Mouse (Mus musculus): Measurements from ENCODE around the gene E2f7. TPM values are rescaled to one million over a fixed set of nuclear protein-coding genes. Genes with fewer than 3 reads are reported as not detected.
"Not testable (repeated sequence)": the region's sequence is repeated elsewhere in the genome, so short reads cannot be mapped to it uniquely, and the experiment has no call there.

The E2f7 gene
- total RNA-seq (2021): 1 to 10 TPM in 1 of 2 experiments, under 1 TPM in 1; 0.35 to 1.1 TPM
- long read RNA-seq, experiment 1: 0 reads
- long read RNA-seq, experiment 2: 0 reads

DNA sequence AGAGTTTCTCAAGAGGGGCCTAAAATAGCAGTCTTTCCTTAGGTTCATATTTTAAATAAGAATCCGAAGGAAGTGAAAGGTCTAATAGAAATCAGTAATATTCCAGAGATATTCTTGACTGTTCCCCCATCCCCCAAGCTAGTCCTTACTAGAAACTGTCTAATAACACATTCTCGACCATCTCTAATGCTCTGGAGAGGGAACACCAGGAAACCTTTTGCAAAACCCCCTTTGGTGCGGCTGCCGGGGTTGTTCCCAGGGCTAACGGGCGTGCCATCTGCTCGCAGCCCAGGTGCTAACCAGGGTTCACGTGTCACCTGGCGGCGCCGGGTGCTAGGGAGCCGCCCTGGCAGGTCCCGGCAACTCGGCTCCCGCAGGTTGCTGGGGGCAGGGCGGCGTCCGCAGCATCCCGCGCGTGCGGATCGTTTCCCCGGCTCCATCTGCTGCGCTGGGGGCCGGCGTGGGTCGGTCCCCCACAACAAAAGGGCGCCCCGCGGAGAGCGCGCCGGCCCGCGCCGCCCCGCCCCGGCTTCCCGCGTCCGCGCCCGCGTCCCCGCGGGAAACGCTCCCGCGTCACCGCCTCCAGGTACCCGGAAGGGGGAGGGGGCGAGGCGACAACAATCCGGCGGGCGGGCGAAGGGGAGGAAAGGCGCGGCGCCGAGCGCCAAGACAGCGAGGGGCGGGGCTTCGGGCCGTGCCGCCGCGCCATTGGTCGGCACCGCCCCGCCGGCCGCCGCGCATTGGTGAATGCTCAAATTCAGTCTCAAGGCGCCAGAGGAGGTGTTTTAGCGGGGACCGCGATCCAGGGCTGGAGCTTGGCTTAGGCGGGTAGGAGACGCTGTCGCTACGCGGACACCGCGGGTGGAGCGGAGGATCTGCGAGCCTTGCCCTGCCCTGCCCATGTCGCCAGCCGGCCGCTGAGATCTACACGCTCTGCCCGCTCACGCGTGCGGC lies at the start of gene E2f7:
TSS of gene E2f7 (plus strand) at position 754 of the 954 bp plus-strand sequence.
- intact Hi-C loops (cut with DNase I): no loop called here
- DNase-seq (ENCODE audit: low spot score in 2 of 2): peak; percentile 89 to 91

DNA sequence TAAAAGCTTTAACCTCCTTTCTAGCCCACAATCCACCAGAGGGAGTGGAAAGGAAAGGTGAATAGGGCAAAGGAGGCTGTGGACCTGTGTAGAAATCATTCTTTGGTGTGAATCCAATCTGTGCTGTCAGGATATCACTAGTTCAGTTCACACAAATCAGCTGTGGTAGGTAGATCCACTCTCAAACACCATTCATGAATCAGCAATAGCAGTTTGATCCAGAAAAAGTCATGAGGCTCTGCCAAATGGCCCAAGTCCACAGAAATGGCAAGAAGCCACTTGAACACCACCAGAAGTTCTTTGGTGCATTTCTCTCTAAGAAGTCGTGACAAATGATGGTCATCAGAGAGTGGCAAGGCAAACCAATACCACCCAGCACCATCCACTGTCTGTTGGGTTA lies 44.0 kb upstream of the E2f7 start:
- no peak for DNase-seq (ENCODE audit: low spot score in 2 of 2)
- intact Hi-C loops (cut with DNase I): no loop called here

DNA sequence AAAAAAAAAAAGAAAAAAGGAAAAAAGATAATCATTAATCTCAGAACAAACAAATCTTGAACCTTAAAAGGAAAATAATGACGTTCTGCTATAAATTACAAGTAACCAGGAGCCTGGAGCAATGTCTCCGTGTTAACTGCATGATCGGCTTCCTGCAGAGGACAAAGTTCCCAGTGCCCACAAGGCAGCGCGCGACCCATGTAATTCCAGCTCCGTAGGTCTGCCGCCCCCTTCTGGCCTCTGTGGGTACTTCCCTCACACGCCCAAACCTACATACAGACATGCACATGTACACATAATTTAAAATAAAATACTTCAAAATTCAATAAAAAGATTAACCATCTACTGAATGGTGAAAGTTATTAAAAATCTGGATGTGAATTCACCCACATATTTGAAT lies 39.6 kb upstream of the E2f7 start:
- no peak for DNase-seq (ENCODE audit: low spot score in 2 of 2)
- intact Hi-C loops (cut with DNase I): no loop called here

DNA sequence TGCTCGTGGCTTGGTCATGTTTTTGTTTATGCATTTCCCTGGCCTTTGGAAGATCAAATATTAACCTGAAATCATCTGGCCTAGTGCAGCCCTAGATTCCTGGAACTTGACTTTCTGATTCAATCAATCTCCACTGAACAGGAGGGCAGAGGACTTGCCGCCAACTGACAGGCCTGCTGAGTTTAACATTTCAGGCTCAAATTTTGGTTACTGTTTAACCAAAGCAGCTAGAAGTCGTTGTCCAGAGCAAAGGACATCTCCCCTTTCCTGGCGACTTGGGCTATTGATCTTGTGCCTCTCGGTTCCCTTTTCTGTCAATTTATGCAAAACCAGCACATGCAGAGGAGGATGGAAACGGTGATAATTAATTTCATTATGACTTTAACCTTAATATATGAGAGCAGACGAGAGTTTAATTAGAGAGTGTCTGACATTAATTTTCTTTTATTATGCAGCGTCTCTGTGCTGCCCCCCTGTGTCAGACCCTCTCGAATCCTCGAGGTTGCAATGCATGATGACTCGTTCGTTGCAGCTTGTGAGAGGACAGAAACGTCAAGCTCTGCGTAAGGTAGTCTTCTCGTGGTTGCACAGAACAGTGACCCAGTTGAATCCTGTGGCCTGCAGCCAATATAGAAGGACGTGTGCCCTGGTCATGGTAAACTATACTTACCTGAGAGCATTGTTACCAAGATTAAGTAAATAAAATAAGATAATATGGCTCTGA lies 37.7 kb upstream of the E2f7 start:
- peak in 1 of 2 experiments; percentile 14 for DNase-seq (ENCODE audit: low spot score in 2 of 2)
- intact Hi-C loops (cut with DNase I): no loop called here

DNA sequence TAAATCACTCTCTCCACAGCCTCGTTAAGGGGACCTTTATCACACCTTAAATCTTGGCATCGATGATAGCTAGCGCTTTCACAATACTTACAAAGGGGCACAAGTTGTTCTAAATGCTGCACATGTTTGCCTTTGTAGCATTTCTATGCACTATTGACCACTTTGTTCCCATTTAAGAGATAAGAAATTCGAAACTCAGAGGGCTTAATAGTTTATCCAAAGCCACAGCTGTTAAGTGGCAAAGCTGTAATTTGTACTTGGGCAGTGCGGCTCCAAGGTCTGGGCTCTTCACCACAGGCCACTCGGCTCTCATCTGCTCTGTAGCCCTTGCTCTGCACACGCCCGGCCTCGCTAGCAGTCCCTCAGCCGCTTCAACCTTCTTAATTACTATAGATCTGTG lies 28.4 kb upstream of the E2f7 start:
- no peak for DNase-seq (ENCODE audit: low spot score in 2 of 2)
- intact Hi-C loops (cut with DNase I): no loop called here

DNA sequence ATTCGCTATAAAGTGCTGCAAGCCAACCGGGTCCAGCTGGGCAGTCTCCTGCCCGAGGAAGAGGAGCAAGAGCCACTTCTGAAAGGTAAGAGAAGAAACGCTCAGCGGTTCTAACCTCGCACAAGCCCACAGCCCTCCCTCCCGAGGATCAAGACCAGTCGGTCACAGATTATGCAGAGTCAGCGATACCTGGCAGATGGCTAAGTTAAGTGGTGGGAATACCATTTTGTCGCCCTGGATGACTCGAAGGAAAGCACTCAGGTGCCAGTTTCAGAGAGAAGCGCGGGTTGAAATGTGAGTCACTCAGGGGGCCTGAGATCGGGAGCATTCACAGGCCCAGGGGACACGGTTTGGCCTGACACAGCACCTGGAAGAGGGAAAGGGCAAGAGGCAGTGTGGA lies 18.8 kb upstream of the E2f7 start:
- intact Hi-C loops (cut with DNase I): no loop called here
- no peak for DNase-seq (ENCODE audit: low spot score in 2 of 2)

DNA sequence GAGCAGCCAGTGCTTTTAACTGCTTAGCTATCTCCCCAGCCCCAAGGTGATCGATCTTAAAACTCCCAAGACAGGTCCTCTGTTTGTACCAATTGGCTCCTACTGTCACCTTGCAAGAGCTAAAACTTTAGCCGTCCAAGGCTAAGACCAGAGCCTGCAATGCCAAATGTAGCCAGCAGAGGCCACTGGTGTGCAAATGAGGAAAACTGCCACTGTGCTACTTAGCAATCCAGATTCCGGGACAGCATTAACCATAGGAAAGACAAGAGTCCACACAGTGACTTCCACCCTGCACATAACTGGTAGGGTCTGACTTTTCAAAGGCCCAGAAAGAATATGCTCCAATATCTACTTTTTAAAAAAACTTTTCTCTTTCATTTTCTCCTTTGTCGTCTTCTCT lies 17.4 kb upstream of the E2f7 start:
- DNase-seq (ENCODE audit: low spot score in 2 of 2): peak in 1 of 2 experiments; percentile 16
- intact Hi-C loops (cut with DNase I): no loop called here

DNA sequence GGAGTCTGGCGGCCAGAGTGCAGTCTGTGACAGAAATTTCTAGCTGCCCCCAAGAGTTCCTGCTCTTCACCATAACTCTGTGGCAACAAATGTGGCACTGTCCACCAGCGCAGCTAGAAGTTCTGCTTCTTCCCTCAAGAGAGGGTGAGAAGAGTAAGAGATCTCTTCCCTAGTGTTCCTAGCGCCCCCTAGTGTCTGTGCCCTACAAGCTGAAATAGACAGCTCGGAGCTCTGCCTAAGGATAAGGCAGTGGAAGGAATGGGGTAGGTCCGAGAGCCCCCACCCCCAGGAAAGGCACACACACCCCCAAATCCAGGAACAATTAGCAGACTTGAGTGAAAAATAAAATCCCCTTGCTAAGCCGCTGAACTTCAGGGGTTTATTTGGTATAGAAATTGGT lies 11.9 kb upstream of the E2f7 start:
- peak; percentile 72 to 81 for DNase-seq (ENCODE audit: low spot score in 2 of 2)
- intact Hi-C loops (cut with DNase I): loop anchor here (5.0 kb wide), 1 partner anchor 276 kb away; the partner anchor contains the start of gene Nav3

DNA sequence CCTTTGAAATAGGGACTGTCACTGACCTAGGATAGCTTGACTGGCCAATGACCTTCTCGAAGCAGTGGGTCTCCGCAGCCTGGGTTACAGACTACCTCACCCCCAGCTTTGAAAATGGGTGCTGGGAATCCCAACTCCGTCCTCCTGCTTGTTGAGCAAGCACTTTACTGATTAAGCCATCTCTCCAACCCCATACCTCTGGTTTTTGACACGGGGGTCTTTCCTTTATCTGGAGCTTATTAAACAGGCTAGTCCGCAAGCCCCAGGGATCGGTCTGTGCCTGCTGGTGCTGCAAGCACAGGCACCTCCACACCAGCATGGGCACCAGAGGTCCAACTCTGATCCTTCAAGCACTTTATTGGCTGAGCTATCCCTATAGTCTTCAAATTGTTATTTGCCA lies 1.5 kb upstream of the E2f7 start:
- intact Hi-C loops (cut with DNase I): no loop called here
- no peak for DNase-seq (ENCODE audit: low spot score in 2 of 2)

DNA sequence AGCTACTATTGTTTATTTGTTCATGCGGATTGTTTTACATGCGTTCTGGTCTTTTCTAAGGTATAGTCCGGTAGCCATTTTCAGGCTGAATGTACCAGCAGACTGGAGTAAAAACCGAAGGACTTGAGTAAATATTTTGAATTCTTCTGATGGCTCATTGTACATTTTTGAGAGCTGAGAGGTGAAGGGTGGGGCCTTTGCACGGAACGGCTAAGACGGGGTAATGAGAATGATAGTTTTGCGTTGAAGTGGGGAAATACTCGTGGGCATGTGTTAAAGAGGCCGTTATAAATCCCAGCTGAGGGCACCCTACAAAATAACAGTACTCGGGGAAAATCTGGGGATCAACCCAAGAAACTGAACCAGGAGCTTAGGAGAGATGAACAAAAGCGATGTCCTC lies 1.1 kb upstream of the E2f7 start:
- intact Hi-C loops (cut with DNase I): no loop called here
- DNase-seq (ENCODE audit: low spot score in 2 of 2): no peak

DNA sequence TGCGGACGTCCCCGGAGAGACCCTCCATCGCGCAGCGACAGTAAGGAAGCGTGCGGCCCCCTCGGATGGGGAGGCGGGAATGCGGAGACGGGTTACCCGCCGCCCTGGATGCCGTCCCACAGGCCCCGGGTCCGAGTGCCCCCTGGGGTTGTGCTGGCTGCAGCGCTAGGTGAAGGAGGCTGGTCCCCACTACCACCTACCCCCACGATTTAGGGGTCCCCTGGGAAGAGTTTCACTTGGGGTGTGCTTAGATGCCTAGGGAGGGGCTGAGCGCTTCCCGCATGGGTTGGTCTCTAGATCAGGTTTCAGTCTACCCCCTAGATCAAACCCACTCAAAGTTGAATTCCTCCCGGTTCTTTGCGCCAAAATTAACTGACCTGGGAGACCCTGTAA lies 397 bp downstream of the E2f7 start:
- intact Hi-C loops (cut with DNase I): no loop called here
- DNase-seq (ENCODE audit: low spot score in 2 of 2): no peak

DNA sequence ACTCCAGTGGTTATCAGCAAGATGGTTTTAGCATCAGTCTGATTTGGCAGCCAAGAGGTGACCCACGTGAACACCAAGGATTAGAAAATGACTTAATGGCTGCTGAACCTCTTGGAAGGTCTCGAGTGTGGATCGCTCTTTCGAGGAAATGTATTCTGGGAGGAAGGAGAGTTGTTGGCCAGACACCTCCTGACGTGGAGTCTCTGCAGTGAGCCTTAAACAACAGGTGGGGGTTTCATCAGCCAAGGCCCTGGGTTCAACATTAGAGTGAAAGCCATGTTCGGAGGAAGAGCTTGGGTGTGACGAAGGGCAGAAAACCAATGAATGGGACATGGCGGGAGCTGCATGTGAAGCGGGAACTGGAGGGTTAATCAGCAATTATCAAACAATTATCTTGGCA lies 3.8 kb downstream of the E2f7 start:
- no peak for DNase-seq (ENCODE audit: low spot score in 2 of 2)

DNA sequence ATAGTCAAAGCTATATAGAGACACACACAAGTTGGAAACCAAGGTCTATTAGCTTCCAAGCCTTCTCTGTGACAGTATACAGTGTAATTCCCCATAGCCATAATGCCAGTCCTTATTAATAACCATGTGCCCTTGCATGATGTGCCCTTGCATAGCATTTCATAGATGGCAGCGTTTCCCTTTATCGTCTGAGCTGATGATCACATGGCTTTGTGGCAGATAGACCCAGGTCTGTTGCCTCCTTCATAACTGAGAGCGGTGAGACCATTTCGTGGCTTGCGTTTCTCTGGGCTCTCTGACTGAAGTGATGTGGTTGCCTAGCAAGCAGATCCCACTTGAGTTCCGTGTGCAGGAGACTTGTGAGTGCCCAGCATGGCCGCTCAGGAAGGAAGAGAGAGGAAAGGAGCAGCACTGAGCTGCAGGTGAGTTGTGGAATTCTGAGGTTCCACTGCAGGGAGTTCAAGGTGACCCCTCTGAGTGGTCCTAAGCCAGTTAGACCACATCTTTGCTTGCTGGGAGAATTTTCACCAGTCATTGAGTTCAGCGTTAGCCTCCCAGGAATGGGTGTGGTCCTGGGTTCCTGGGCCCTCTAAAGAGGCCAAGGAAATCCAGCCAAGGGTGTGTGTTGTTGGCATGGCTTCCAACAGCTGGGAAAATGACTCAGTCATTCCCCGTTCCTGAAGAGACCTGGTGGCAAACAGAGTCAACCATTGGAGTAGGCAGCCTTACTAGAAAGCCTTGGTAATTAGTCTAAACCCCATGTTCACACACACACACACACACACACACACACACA lies 4.5 kb downstream of the E2f7 start:
- DNase-seq (ENCODE audit: low spot score in 2 of 2): no peak
- intact Hi-C loops (cut with DNase I): no loop called here

More for the DNA sequence above, 3.8 kb downstream of the E2f7 start:
- intact Hi-C loops (cut with DNase I): no loop called here

DNA sequence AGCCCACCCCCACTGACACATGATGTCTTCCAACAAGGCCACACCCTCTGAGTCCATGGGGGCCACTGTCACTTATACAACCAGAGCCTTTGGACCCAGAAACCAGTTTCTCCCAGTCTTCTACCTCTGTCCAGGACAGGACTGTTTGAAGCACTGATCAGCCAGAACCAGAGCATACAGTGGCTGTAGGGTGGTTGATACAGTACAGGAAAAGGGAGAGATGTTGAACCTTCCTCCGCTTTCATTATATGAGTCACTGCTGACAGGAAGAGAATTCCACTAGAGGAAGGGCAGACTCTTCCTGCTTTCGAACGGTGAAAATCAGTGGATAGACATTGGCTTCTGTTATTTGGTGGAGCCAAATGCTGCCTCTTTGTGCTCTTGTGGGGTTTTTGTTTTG lies 7.6 kb downstream of the E2f7 start:
- intact Hi-C loops (cut with DNase I): no loop called here
- DNase-seq (ENCODE audit: low spot score in 2 of 2): no peak

DNA sequence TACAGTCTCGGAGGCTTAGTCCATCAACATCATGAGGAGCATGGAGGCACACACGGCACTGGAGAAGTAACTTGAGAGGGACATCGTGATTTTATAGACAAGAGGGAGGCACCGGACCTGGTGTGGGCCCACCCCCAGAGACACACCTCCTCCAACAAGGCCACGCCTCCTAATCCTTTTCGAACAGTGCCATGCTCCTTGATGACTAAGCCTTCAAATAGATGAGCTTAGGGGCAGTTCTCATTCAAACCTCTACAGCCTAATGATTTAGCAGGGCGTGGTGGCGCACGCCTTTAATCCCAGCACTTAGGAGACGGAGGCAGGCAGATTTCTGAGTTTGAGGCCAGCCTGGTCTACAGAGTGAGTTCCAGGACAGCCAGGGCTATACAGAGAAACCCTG lies 10.3 kb downstream of the E2f7 start:
- no peak for DNase-seq (ENCODE audit: low spot score in 2 of 2)
- intact Hi-C loops (cut with DNase I): no loop called here

DNA sequence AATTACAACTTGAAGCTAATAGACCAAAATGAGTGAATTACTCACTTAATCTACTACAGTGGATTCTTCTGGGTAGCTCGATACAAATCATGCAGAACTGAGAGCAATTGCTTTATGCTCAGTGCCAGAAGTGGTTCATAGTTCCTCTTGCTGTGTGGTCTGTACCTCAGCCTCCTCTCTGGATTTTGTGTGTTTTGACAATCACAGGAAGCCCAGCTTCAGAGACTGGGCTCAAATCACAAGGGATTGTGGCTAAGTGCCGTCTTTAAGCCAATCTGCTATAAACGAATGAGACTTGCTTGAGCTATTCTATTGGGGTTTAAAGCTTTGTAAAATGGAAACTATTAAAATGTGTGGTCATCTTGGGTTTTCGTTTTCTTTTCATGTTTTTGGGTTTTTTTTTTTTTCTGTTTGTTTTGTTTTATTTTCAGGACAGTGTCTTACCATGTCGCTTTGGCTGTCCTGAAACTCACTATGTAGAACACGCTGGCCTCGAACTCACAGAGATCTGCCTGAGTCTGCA lies 11.1 kb downstream of the E2f7 start:
- no peak for DNase-seq (ENCODE audit: low spot score in 2 of 2)
- intact Hi-C loops (cut with DNase I): no loop called here

DNA sequence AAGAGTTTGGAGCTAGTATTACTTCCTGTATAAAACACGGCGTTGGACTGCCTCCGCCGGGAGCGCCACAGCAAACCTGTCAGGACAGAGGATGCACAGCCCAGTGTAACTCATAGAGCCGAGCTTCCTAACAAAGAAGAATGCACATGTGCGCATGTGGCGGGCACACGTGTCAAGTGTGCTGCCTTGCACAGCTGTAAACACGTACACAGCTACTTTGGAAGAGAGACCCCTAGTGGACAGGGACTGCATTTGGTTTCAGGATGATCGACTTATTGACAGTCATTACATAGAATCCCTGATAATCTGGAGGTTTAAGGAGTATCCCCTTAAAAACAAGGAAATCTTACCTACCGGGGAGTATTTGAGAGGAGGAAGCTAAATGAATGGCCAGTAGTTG lies 15.3 kb downstream of the E2f7 start:
- DNase-seq (ENCODE audit: low spot score in 2 of 2): peak; percentile 23 to 39
- intact Hi-C loops (cut with DNase I): not testable (repeated sequence)

DNA sequence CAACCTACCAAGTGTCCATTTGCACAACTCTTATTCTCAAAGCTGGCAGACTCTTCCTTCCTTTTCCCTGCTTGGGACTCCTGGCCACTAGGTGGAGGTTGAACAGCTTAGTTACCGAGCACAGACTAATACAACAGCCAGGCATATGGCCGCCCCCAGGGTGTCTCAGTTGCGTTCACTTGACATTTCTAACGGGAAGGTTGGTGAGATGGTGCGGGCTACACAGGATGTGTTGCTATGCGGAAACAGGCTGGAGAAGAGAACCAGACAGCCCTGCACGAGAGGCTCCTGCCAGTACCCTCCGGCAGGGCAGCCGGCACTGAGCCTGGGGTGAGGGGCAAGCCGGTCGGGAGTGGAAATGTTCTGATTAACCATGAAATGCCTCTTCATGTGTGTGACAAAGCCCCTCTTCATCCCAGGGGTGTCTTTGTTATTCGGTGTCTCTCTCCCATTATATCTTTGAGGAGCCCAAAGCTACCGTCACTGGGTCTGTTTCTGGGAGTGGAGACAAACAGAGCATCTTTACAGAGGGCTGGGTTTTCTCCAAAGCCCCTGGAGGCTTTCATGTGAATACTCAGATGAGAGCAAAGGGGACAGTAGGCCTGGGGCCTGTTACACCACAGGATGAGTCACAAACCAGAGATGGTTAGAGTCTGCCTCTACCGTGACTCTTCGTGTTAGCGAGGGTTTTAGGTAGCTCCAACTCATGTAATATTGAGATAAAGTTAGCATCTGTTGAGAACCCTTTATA lies 17.1 kb downstream of the E2f7 start:
- intact Hi-C loops (cut with DNase I): no loop called here
- DNase-seq (ENCODE audit: low spot score in 2 of 2): no peak

DNA sequence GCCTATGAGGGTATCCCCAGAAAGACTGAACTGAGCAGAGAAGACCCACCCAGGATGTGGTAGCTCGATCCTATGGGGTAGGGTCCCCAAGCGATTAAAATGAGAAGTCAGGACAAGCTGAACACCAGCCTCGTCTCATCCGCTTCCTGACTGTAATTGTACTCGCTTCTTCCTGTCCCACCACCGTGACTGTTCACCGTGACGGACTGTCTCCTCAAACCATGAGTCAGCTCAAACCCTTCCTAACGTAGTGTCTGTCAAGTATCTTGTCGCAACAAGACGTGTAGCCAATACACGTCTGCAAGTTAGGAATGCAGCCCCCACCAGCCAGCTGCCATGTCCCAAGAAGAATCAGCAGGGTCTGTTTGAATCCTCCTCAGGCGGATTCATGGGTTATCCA lies 18.2 kb downstream of the E2f7 start:
- DNase-seq (ENCODE audit: low spot score in 2 of 2): no peak
- intact Hi-C loops (cut with DNase I): no loop called here

Measured in left cerebral cortex, postnatal 14 days (tissue).